In the genomic region with DNA sequence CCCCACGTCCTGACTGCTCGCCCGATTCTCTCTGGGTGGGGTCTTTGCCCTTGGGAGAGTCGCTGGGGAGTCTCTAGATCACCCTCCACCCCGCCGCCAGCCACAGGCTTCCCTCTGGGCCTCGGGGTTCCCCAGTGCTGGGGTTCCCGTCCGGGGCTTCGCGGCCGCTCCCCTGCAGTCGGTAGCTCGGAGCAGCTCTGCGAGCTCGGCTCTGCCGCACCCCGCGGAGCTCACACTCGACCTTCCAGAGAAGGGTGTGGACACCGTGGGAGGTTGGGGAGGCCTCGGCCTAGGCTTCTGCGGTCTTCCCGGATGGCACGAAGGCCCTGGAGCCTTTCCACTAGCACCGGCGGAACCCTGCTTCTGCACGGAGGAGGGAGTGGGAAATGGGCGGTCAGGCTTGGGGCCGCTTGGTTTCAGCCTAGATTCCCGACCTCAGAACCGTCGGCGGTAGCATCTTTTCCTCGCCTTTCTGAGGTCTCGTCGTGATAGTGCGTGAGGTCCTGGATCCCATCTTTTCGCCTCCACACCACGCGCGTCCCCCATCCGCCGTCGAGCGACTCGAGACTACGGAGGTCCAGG, we compare ENCODE assay signal across 8 mouse cellular contexts. TPM values are rescaled to one million over a fixed set of nuclear protein-coding genes. Genes with fewer than 3 reads are reported as not detected.
A peak's percentile ranks its signal among the peaks of the same experiment; 100 is the strongest.
DNase-seq lines count a peak whose midpoint lies in the region; ATAC-seq lines count a peak whose summit lies in the region.

No protein-coding gene starts in this region.

- peak; percentile 39; the same call in 1 of the 2 replicates for ATAC-seq in lung, embryonic 15.5 days (ENCODE audit: borderline replicate concordance, extremely low read depth, low FRiP score, low TSS enrichment)
- no peak for ATAC-seq in forebrain, embryonic 13.5 days
- no peak for ATAC-seq in limb, embryonic 15.5 days (ENCODE audit: insufficient number of reproducible peaks, low FRiP score, low TSS enrichment, low read depth)
- no peak for ATAC-seq in stomach, embryonic 15.5 days (ENCODE audit: insufficient read depth, low FRiP score, low read depth)

- DNase-seq in adrenal gland, postnatal 10 days: peak; percentile 15
- DNase-seq in adrenal gland, postnatal 4 days (ENCODE audit: low spot score in 2 of 2): no peak
- no peak for DNase-seq in lung, postnatal 25 days (ENCODE audit: low spot score)
- DNase-seq in right cerebral cortex, postnatal 25 days: no peak

- H3K9me3 ChIP-seq in lung, embryonic 15.5 days: no peaks in the 10 kb centered on the region
- no peaks in the 10 kb centered on the region for H3K9me3 ChIP-seq in forebrain, embryonic 13.5 days (replicated peaks)
- H3K9me3 ChIP-seq in limb, embryonic 15.5 days: no peaks in the 10 kb centered on the region
- H3K9me3 ChIP-seq in stomach, embryonic 15.5 days: no peaks in the 10 kb centered on the region

- H3K4me3 ChIP-seq in lung, embryonic 15.5 days: peak overlapping the region; percentile 32
- H3K4me3 ChIP-seq in forebrain, embryonic 13.5 days: peak overlapping the region; percentile 96
- H3K4me3 ChIP-seq in limb, embryonic 15.5 days: peak overlapping the region; percentile 23
- peak overlapping the region; percentile 24 for H3K4me3 ChIP-seq in stomach, embryonic 15.5 days (replicated peaks)

- peaks cover 12% of the 10 kb centered on the region for H3K4me1 ChIP-seq in lung, embryonic 15.5 days
- H3K4me1 ChIP-seq in forebrain, embryonic 13.5 days: peaks cover 74% of the 10 kb centered on the region
- H3K4me1 ChIP-seq in limb, embryonic 15.5 days: peaks cover 17% of the 10 kb centered on the region
- H3K4me1 ChIP-seq in stomach, embryonic 15.5 days: peaks cover 17% of the 10 kb centered on the region

- 2% methylated on average over 48 of the region's 48 CpGs for WGBS in lung, embryonic 15.5 days
- 4% methylated on average over 48 of the region's 48 CpGs for WGBS in forebrain, embryonic 13.5 days
- WGBS in limb, embryonic 15.5 days: under 1% methylated on average over 48 of the region's 48 CpGs
- WGBS in stomach, embryonic 15.5 days: under 1% methylated on average over 48 of the region's 48 CpGs

- no peaks in the 10 kb centered on the region for H3K36me3 ChIP-seq in lung, embryonic 15.5 days
- H3K36me3 ChIP-seq in forebrain, embryonic 13.5 days (ENCODE audit: poor library complexity, severe bottlenecking): peaks cover 79% of the 10 kb centered on the region
- no peaks in the 10 kb centered on the region for H3K36me3 ChIP-seq in limb, embryonic 15.5 days
- H3K36me3 ChIP-seq in stomach, embryonic 15.5 days: no peaks in the 10 kb centered on the region

- H3K4me2 ChIP-seq in lung, embryonic 15.5 days: peak overlapping the region; percentile 48
- H3K4me2 ChIP-seq in forebrain, embryonic 13.5 days: peak overlapping the region; percentile 88
- peak overlapping the region; percentile 32 for H3K4me2 ChIP-seq in limb, embryonic 15.5 days
- H3K4me2 ChIP-seq in stomach, embryonic 15.5 days: peak overlapping the region; percentile 49

- no peak overlapping the region for H3K27ac ChIP-seq in lung, embryonic 15.5 days
- H3K27ac ChIP-seq in forebrain, embryonic 13.5 days: peak overlapping the region; percentile 100
- no peak overlapping the region for H3K27ac ChIP-seq in limb, embryonic 15.5 days
- H3K27ac ChIP-seq in stomach, embryonic 15.5 days: no peak overlapping the region

- peaks cover 98% of the 10 kb centered on the region for H3K27me3 ChIP-seq in lung, embryonic 15.5 days
- H3K27me3 ChIP-seq in forebrain, embryonic 13.5 days: peaks cover 14% of the 10 kb centered on the region; the same call in 1 of the 2 replicates
- peaks cover 97% of the 10 kb centered on the region for H3K27me3 ChIP-seq in limb, embryonic 15.5 days
- peaks cover 92% of the 10 kb centered on the region for H3K27me3 ChIP-seq in stomach, embryonic 15.5 days (replicated peaks)

- H3K9ac ChIP-seq in lung, embryonic 15.5 days: no peak overlapping the region
- peak overlapping the region; percentile 100 for H3K9ac ChIP-seq in forebrain, embryonic 13.5 days
- H3K9ac ChIP-seq in limb, embryonic 15.5 days: no peak overlapping the region
- no peak overlapping the region for H3K9ac ChIP-seq in stomach, embryonic 15.5 days

RNA-seq across cellular contexts. Expression of a gene that starts 39.4 kb away (rescaled TPM):
- 1 to 10 TPM; 1.9 to 2.1 TPM for total RNA-seq in adrenal gland, postnatal 10 days (2021)
- 1 to 10 TPM; 2.2 to 3.8 TPM for total RNA-seq in adrenal gland, postnatal 4 days (2021)
- 0.34 and 0.42 TPM in 2 replicates for polyA plus RNA-seq in lung, embryonic 15.5 days (2015; fragmentation: Nextera tagmentation; extraction: Ambion mirVana)
- 0.18 and 0.26 TPM in 2 replicates for polyA plus RNA-seq in forebrain, embryonic 13.5 days (2015; fragmentation: Nextera tagmentation; extraction: Ambion mirVana)
- 24.1 and 25.6 TPM in 2 replicates for polyA plus RNA-seq in limb, embryonic 15.5 days (2015; fragmentation: Nextera tagmentation; extraction: Ambion mirVana)
- polyA plus RNA-seq in stomach, embryonic 15.5 days (2015; fragmentation: Nextera tagmentation; extraction: Ambion mirVana): 4.2 and 8.2 TPM in 2 replicates

Comparison
In these comparisons a context has a peak if more than half of its experiments do, and no peak if none do; other contexts are left out.
1. H3K4me2 ChIP-seq: peak in every context shown above with its lines; median percentile 88 in forebrain, embryonic 13.5 days; 49 in stomach, embryonic 15.5 days; 48 in lung, embryonic 15.5 days; 32 in limb, embryonic 15.5 days.
2. H3K4me3 ChIP-seq: peak in every context shown above with its lines; median percentile 96 in forebrain, embryonic 13.5 days; 32 in lung, embryonic 15.5 days; 24 in stomach, embryonic 15.5 days; 23 in limb, embryonic 15.5 days.